Mouse (Mus musculus): ENCODE data around the gene Cish. TPM values are rescaled to one million over a fixed set of nuclear protein-coding genes. Genes with fewer than 3 reads are reported as not detected.
A peak's percentile ranks its signal among the peaks of the same experiment; 100 is the strongest.

Cish gene
- total RNA-seq (2012; rRNA removed), result 5.1 and 10.0 TPM in 2 replicates
- 10 to 100 TPM in 1 of 2 experiments, not detected in 1; 24.5 TPM for polyA plus RNA-seq (2012; ENCODE audit: insufficient read depth in 1 of 2, insufficient read length in 2 of 2, low read depth in 1 of 2, low replicate concordance in 2 of 2, missing spikeins in 1 of 2)

GRCm38 (mm10) chr9:107296016-107296040, at the start of gene Cish:
Gene Cish (plus strand): TSS chr9:107296026.
- Histone ChIP-seq H3K79me2 (ENCODE audit: control insufficient read depth, insufficient read depth, low read length, poor library complexity) (peaks cover 30% of the 10 kb centered on the region), H3K27ac (ENCODE audit: control insufficient read depth, low read depth, low read length) (peak within 1 kb of the TSS; percentile 91)
- TF ChIP-seq MAFK (IDR thresholded peaks at IDR 0.05; ENCODE audit: borderline replicate concordance, low read depth, low read length), result no peak
- TF ChIP-seq GABPA (IDR thresholded peaks at IDR 0.05; ENCODE audit: low read depth, low read length), result no peak
- no peak for TF ChIP-seq MYB (IDR thresholded peaks at IDR 0.05; ENCODE audit: low read depth, low read length)
- no peak for TF ChIP-seq GATA1 (IDR thresholded peaks at IDR 0.05; ENCODE audit: low read depth, low read length)
- no peak for TF ChIP-seq POLR2AphosphoS5 (IDR thresholded peaks at IDR 0.05; ENCODE audit: borderline replicate concordance, low read depth, low read length)
- TF ChIP-seq MEF2A (IDR thresholded peaks at IDR 0.05; ENCODE audit: extremely low read depth, insufficient replicate concordance, low read depth, low read length, poor library complexity, severe bottlenecking), result no peak
- no peak for TF ChIP-seq EP300 (IDR thresholded peaks at IDR 0.05; ENCODE audit: low read depth in 1 of 2, low read length in 2 of 2)
- TF ChIP-seq E2F4 (IDR thresholded peaks at IDR 0.05; ENCODE audit: borderline replicate concordance, low read depth, low read length), result no peak
- no peak for TF ChIP-seq POLR2AphosphoS2 (IDR thresholded peaks at IDR 0.05; ENCODE audit: low read length)
- TF ChIP-seq POLR2A (IDR thresholded peaks at IDR 0.05; ENCODE audit: control insufficient read depth in 1 of 2, insufficient read depth in 1 of 2, low read depth in 1 of 2, low read length in 2 of 2, poor library complexity in 1 of 2), result no peak
- TF ChIP-seq SMC3 (IDR thresholded peaks at IDR 0.05; ENCODE audit: low read depth, low read length), result no peak
- no peak for TF ChIP-seq ELF1 (IDR thresholded peaks at IDR 0.05; ENCODE audit: low read depth, low read length)
- TF ChIP-seq MAZ (IDR thresholded peaks at IDR 0.05; ENCODE audit: low read depth, low read length), result no peak
- no peak for TF ChIP-seq ZMIZ1 (IDR thresholded peaks at IDR 0.05; ENCODE audit: low read depth, low read length)

GRCm38 (mm10) chr9:107246170-107246569, 49.7 kb upstream of the Cish start:
- Histone ChIP-seq H3K36me3 (ENCODE audit: control insufficient read depth in 1 of 2, insufficient read depth in 2 of 2, low read length in 2 of 2) (no peaks in the 10 kb centered on the region), H3K9ac (ENCODE audit: control insufficient read depth, low read depth, low read length, poor library complexity, severe bottlenecking) (no peak overlapping the region), H3K79me2 (ENCODE audit: control insufficient read depth, insufficient read depth, low read length, poor library complexity) (no peaks in the 10 kb centered on the region), H3K27ac (ENCODE audit: control insufficient read depth, low read depth, low read length) (no peak overlapping the region), H3K4me3 (ENCODE audit: control insufficient read depth in 1 of 2, insufficient read depth in 1 of 2, low read depth in 2 of 2, low read length in 2 of 2) (no peak overlapping the region), H3K27me3 (ENCODE audit: control insufficient read depth in 1 of 2, insufficient read depth in 2 of 2, low read length in 2 of 2) (peaks cover 11 to 19% of the 10 kb centered on the region in 2 experiments), H3K4me1 (ENCODE audit: control insufficient read depth in 1 of 2, insufficient read depth in 2 of 2, low read length in 2 of 2) (no peaks in the 10 kb centered on the region), H3K9me3 (replicated peaks; ENCODE audit: insufficient read depth, low read length) (no peaks in the 10 kb centered on the region)
- no peak for TF ChIP-seq CHD2 (IDR thresholded peaks at IDR 0.05; ENCODE audit: low read length)
- peak; percentile 49; the same call in 1 of the 2 replicates for TF ChIP-seq SIN3A (IDR thresholded peaks at IDR 0.05; ENCODE audit: low read length)
- TF ChIP-seq HCFC1 (IDR thresholded peaks at IDR 0.05; ENCODE audit: low read depth, low read length), result no peak
- peak; percentile 94 for TF ChIP-seq ZC3H11A (IDR thresholded peaks at IDR 0.05; ENCODE audit: low read depth, low read length)
- peak; percentile 43 to 86 (median 62) for TF ChIP-seq CTCF (IDR thresholded peaks at IDR 0.05 in 2 of 3, conservative IDR thresholded peaks at IDR 0.05 in 1 of 3; ENCODE audit: control insufficient read depth in 1 of 3, insufficient read depth in 1 of 3, low read depth in 2 of 3, low read length in 3 of 3, poor library complexity in 1 of 3, severe bottlenecking in 1 of 3)
- TF ChIP-seq BHLHE40 (IDR thresholded peaks at IDR 0.05; ENCODE audit: borderline replicate concordance, low read depth, low read length), result 0 out of 2 replicates have a peak, but pooled peaks have one; percentile 22
- no peak for TF ChIP-seq CHD1 (IDR thresholded peaks at IDR 0.05; ENCODE audit: low read depth, low read length)
- 0 out of 2 replicates have a peak, but pooled peaks have one; percentile 17 for TF ChIP-seq ZNF384 (IDR thresholded peaks at IDR 0.05; ENCODE audit: low read depth, low read length)
- no peak for TF ChIP-seq UBTF (IDR thresholded peaks at IDR 0.05; ENCODE audit: borderline replicate concordance, insufficient read depth, low read depth, low read length)
- TF ChIP-seq SMC3 (IDR thresholded peaks at IDR 0.05; ENCODE audit: low read depth, low read length), result peak; percentile 96
- TF ChIP-seq USF1 (IDR thresholded peaks at IDR 0.05; ENCODE audit: low read depth, low read length), result no peak
- no peak for TF ChIP-seq NELFE (IDR thresholded peaks at IDR 0.05; ENCODE audit: low read depth, low read length)
- TF ChIP-seq E2F4 (IDR thresholded peaks at IDR 0.05; ENCODE audit: borderline replicate concordance, low read depth, low read length), result no peak
- no peak for TF ChIP-seq MYC (IDR thresholded peaks at IDR 0.05; ENCODE audit: low read depth, low read length)
- no peak for TF ChIP-seq GATA1 (IDR thresholded peaks at IDR 0.05; ENCODE audit: low read depth, low read length)
- no peak for TF ChIP-seq EP300 (IDR thresholded peaks at IDR 0.05; ENCODE audit: low read depth in 1 of 2, low read length in 2 of 2)
- TF ChIP-seq NRF1 (IDR thresholded peaks at IDR 0.05; ENCODE audit: insufficient read depth, low read depth, low read length, poor library complexity, severe bottlenecking), result no peak
- no peak for TF ChIP-seq GABPA (IDR thresholded peaks at IDR 0.05; ENCODE audit: low read depth, low read length)
- TF ChIP-seq RAD21 (IDR thresholded peaks at IDR 0.05; ENCODE audit: low read depth, low read length), result peak; percentile 90
- TF ChIP-seq MAZ (IDR thresholded peaks at IDR 0.05; ENCODE audit: low read depth, low read length), result 0 out of 2 replicates have a peak, but pooled peaks have one; percentile 44
- peak; percentile 63 for DNase-seq (ENCODE audit: low read depth, low spot score)

More at GRCm38 (mm10) chr9:107296016-107296040, at the start of gene Cish:
- DNase-seq (ENCODE audit: low read depth, low spot score), result no peak
- H3K4me3 ChIP-seq (ENCODE audit: control insufficient read depth in 1 of 2, insufficient read depth in 1 of 2, low read depth in 2 of 2, low read length in 2 of 2), result peak within 1 kb of the TSS; percentile 56 to 96
- H3K4me1 ChIP-seq (ENCODE audit: control insufficient read depth in 1 of 2, insufficient read depth in 2 of 2, low read length in 2 of 2), result peaks cover 2 to 25% of the 10 kb centered on the region in 2 experiments; a peak in 3 of 4 replicates
- no peaks in the 10 kb centered on the region for H3K9me3 ChIP-seq (replicated peaks; ENCODE audit: insufficient read depth, low read length)
- peaks cover 0 to 18% of the 10 kb centered on the region in 2 experiments; a peak in 2 of 4 replicates for H3K36me3 ChIP-seq (ENCODE audit: control insufficient read depth in 1 of 2, insufficient read depth in 2 of 2, low read length in 2 of 2)
- no peaks in the 10 kb centered on the region for H3K27me3 ChIP-seq (ENCODE audit: control insufficient read depth in 1 of 2, insufficient read depth in 2 of 2, low read length in 2 of 2)
- H3K9ac ChIP-seq (ENCODE audit: control insufficient read depth, low read depth, low read length, poor library complexity, severe bottlenecking), result peak within 1 kb of the TSS; percentile 97
